Mouse (Mus musculus) lung, postnatal 14 days (tissue): ENCODE results near the gene Cdsn.
"Not testable (repeated sequence)": the region's sequence is repeated elsewhere in the genome, so short reads cannot be mapped to it uniquely, and the experiment has no call there.

Experiments used
- DNase-seq: peaks from one replicate; pipeline ENCODE4 v3.0.0; 2021

Gene Cdsn

GRCm38 (mm10) chr17:35551881-35552414 is at the start of gene Cdsn:
TSS of gene Cdsn (plus strand) at chr17:35552128.
- DNase-seq, result no peak

DNA sequence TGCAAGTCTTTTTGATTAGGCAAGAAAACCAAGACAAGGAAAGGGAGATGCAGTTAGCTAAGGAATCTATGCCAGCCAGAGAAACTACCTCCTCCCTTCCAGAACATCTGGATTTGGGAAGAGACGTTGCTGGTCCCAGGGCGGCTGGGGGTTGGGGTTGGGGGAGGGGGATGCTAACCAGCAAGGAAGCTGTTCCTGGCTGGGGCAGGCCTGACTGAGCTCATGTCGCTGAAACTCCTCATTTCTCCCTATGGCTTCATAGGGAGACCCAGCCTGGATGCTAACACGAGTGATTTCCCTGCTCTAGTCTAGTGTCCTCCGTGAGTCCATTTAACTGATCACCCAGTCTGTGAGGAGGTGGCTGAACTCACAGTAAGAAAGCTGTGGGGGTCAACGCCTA is 49.7 kb upstream of the Cdsn start:
- DNase-seq, result no peak

GRCm38 (mm10) chr17:35502762-35503161 is 49.2 kb upstream of the Cdsn start:
- no peak for DNase-seq

GRCm38 (mm10) chr17:35503849-35504248 is 48.1 kb upstream of the Cdsn start:
- DNase-seq, result no peak

DNA sequence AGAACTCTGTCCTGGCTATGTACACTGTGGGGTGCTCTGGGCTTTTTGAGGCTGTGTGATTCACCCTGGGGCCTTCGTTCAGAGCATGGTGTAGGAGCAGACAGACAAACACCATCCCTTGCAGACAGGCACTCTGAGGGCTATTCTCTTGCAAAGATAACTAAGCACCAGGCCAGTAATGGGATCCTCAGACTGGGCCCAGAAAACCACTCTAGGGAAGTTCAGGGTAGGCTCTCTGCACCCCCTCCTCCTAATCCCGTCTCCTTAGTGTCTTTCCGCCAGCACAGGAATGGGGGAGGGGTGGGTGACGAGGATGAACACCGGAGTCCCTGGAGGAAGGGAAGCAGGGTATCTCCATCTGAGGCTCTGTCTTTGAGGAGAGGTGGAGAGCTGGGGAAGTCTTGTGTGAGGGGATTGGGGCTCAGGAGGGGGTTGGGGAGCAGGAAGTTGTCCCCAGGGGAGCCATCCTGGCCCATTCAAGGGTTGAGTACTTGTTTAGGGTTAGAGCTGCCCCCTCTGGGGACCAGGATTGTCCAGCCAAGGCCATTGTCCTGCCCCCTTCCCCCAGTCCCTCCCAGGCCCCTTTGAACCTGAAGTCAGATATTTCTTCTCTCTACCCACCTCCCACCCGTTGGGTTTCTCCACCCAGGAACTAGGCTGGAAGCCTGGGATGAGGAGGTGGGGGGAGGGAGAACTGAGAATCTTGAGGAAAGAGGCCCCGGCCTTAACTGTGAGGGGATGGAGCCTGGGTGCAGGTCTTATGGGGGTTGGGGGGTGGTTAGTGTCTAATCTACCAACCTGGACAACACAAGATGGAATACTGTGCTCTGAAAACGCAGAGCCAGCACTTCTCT is 47.1 kb upstream of the Cdsn start:
- DNase-seq, result no peak

GRCm38 (mm10) chr17:35505776-35506175 is 46.2 kb upstream of the Cdsn start, which contains the start of gene Pou5f1:
TSS of gene Pou5f1 (plus strand) at chr17:35506018.
- no peak for DNase-seq

- no peak for DNase-seq
These were observed 45.0 kb upstream of the Cdsn start for GRCm38 (mm10) chr17:35506881-35507280.

- DNase-seq, result no peak
These were observed 44.2 kb upstream of the Cdsn start for GRCm38 (mm10) chr17:35507556-35508260.

DNA sequence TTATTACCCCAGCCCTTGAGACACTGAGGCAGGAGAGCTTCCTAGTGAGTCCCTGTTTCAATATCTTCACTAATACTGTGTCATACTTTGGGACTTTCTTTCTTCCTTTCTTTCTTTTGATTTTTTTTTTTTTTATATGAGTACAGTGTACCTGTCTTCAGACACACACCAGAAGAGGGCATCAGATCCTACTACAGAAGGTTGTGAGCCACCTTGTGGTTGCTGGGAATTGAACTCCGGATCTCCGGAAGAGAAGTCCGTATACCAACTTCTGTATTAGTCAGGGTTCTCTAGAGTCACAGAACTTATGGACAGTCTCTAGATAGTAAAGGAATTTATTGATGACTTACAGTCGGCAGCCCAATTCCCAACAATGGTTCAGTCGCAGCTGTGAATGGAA is 43.6 kb upstream of the Cdsn start:
- DNase-seq, result not testable (repeated sequence)

DNA sequence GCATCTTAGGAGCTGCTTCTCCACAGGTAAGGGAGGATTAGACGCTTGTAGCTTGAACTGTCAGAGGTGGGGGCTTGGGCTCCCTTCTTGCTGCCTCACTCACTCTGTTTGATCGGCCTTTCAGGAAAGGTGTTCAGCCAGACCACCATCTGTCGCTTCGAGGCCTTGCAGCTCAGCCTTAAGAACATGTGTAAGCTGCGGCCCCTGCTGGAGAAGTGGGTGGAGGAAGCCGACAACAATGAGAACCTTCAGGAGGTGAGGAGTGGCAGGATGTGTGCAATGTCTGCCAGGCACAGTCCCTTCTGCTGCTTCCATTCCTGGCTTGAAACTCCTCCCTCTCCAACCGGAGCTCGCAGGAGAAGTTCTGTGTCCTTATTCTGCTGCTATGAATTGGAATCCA is 42.6 kb upstream of the Cdsn start:
- DNase-seq, result peak; percentile 58

- no peak for DNase-seq
These were observed 38.9 kb upstream of the Cdsn start for GRCm38 (mm10) chr17:35512916-35513626.

DNA sequence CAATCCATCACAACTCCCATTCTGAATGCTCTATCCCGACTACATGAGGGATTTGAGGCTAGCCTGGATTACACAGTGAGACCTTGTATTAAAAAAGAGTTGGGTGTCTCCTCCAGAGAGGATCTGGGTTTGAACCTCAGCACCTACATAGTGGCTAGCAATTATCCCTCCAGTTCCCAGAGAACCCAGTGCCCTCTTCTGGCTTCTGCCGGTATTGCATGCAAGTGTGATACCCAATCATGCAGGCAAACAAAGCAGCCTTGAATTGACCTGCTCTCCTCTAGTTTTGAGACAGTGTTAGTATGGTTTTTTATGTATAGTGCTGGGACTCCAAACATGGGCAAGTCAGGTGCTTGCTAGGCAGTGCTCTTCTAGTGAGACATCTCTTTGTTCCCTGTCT is 38.0 kb upstream of the Cdsn start:
- DNase-seq, result peak; percentile 88

DNA sequence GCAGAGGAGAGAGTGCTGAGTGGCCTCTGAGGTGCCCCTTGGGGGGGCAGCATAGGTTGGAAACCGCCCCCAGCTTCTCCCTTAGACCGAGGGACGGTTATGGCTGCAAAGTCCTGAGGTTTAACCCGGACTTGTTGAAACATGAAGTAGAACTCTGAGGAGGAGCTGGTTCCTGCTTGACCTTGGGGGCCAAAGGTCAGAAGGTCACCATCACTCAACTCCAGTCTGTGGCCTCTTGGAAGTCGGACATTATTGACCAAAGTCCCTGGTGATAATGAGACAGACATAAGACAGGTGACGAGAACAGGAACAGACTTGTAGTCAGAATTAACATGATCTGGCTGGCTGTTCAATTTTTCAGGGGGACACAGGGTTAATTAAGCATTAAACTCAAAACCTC is 37.2 kb upstream of the Cdsn start:
- no peak for DNase-seq

- peak; percentile 26 for DNase-seq
These were observed 35.9 kb upstream of the Cdsn start for GRCm38 (mm10) chr17:35515911-35516640.

DNA sequence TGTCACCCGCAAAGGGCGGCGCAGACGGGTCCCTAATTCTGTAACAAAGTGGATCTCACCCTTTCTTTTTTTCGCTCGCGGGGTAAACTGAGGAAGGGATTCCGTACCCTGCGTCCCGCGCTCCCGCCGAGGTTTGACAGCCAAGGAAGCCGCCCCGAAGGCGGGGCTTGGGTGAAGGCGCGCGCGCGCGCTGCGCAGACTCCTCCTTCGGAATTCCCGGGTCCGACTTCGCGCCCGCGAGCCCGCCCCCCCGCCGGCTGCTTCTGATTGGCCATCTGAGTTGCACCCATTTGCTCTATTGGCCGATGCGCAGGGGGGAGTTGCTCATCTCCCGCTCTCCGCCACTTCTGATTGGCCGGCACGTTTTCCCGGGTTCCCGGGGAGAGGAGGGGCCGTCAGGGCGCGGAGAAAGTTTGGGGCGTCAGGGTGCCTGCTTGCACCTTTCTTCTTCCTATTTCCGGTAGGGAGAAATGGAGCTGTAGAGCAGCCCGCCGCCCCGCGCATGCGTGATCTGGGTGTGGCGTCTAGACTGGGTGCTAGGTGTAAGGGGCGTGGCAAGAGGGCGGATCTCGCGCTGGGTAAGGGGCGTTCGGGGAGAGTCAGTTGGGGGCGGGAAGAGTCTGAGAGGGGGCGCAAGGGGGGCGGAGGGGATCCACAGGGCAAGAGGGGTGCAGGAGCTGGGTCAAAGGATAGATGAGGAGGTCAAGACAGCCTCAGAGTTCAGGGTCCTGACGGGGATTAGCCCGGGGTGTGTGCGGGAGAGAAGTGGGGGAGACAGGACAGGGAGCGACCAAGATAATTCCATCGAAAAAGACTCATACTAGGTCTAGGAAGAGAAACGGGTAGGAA is 35.1 kb upstream of the Cdsn start, which contains the start of the genes Tcf19 and Cchcr1:
Tcf19 (minus strand) TSS at position 173 of the 849 bp plus-strand sequence.
Cchcr1 (plus strand) TSS at position 449 of the 849 bp plus-strand sequence.
- peak; percentile 97 for DNase-seq

- no peak for DNase-seq
These were observed 34.4 kb upstream of the Cdsn start for GRCm38 (mm10) chr17:35517526-35517925.

GRCm38 (mm10) chr17:35524354-35524753 is 27.6 kb upstream of the Cdsn start:
- DNase-seq, result no peak

DNA sequence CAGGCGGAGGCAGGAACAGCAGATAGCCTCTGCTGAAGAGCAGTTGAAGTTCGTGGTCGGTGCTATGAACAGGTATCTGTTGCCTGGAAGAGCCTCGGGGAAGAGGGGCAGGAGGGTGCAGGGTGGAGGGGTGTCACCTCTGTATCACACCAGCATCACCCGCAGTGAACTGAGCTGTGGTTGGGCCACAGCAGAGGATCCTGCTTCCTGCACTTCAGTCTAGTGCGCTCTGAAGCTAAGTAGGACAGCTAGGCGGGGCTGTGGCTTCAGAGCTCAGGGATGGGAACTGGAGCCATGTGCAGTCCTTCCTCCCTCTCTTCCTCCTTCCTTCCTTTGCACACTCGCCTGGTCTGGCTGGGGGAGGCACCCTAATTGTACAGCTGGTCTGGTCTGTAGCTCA is 25.3 kb upstream of the Cdsn start:
- DNase-seq, result no peak

DNA sequence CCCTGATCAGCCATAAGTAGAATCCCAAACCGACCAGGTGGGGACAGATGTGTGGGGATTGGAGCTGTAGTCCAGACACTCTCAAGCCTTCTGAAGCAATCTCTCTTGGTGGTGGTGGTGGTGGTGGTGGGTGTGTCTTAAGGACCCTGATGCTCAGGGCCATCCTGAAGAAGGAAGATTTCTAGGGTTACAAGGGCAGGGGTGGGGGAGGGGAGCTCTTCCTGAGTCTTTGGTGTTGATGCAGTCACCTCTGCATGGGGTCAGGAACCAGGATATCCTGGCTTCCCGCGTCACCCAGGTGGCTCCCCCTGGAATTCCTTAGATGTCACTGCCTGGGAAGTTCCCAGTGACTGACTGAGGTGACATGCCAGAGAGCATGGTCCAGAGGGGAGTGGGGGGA is 19.6 kb upstream of the Cdsn start:
- no peak for DNase-seq

- no peak for DNase-seq
These were observed 19.0 kb upstream of the Cdsn start, which contains the start of gene Psors1c2 for GRCm38 (mm10) chr17:35532901-35533300. TSS of gene Psors1c2 (plus strand) at chr17:35533201.

- peak; percentile 81 for DNase-seq
These were observed 17.6 kb upstream of the Cdsn start for GRCm38 (mm10) chr17:35534343-35534742.
